Mouse (Mus musculus) stomach, postnatal 0 days (tissue): ENCODE measurements around the gene Slc24a4.

Experiments used
- CTCF ChIP-seq: IDR thresholded peaks from 2 replicates; pipeline ENCODE4 v1.5.1; 2016; ENCODE audit warnings: antibody characterized with exemption, low read depth, mild to moderate bottlenecking, moderate library complexity
- EP300 ChIP-seq: optimal IDR thresholded peaks from 2 replicates; pipeline ENCODE3; 2016; ENCODE audit warnings: antibody characterized with exemption

DNA sequence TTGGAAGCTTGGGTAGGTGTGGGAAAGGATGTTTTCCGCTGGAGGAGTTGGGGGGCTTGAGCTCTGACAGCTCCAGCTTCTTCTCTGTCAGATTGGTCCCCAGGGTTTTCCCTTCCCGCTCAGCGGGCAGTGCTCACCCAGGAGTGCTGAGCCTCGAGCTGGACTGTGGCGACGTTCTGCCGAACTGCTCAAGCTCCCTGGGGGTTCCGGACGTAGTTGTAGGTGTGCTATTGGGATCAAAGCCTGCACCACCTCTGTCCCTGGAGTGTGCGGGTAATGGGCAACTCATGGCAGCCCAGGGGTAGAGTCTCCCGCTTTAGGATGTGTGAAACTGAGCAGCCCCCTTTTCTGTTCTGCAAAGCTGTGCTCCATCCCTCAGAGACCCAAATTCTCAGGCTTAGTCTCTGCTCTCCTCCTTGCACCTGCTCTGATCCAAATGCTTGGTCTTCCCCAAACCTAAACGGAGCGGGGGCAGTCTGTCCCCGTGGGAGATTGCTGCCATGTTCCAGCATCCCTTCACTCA, 1.0 kb downstream of the Slc24a4 start:
- TF ChIP-seq CTCF (no peak), EP300 (no peak)
